Mouse (Mus musculus) testis, adult 2 months (tissue): ENCODE results near the gene Hyou1.

Source experiments
- CTCF ChIP-seq: fragments of 200-500 bp; IDR thresholded peaks from 2 replicates; pipeline ENCODE4 v1.5.1; 2012; ENCODE audit warnings: low read depth, mild to moderate bottlenecking, inconsistent platforms, low read length, moderate library complexity; ENCODE audit not compliant: control insufficient read depth, insufficient read depth, insufficient replicate concordance
- POLR2A ChIP-seq: fragments of 200-500 bp; IDR thresholded peaks from 2 replicates; pipeline ENCODE4 v1.6.1; 2012; ENCODE audit warnings: low read depth, mild to moderate bottlenecking, inconsistent platforms, low read length, moderate library complexity; ENCODE audit not compliant: control insufficient read depth

GRCm38 (mm10) chr9:44420280-44420898, 41.1 kb downstream of the Hyou1 start:
- TF ChIP-seq CTCF, result no peak
- no peak for TF ChIP-seq POLR2A
